Mouse (Mus musculus): Measurements from ENCODE around the gene Dhx34. TPM values are rescaled to one million over a fixed set of nuclear protein-coding genes. Genes with fewer than 3 reads are reported as not detected.
A peak's percentile ranks its signal among the peaks of the same experiment; 100 is the strongest.

Gene Dhx34
- total RNA-seq, 2 experiments from 2014 or later = 8.7 to 11.1 TPM

GRCm38 (mm10) chr7:16173146-16173545 lies 48.7 kb downstream of the Dhx34 start:
- no peak for DNase-seq
- intact Hi-C loops (cut with DNase I) = no loop called here

GRCm38 (mm10) chr7:16172586-16173140 lies 49.2 kb downstream of the Dhx34 start:
- DNase-seq = no peak
- intact Hi-C loops (cut with DNase I) = no loop called here

- intact Hi-C loops (cut with DNase I) = no loop called here
- no peak for DNase-seq
Observed at GRCm38 (mm10) chr7:16172141-16172581, 49.7 kb downstream of the Dhx34 start.

GRCm38 (mm10) chr7:16162036-16162435 lies 59.8 kb downstream of the Dhx34 start:
- no peak for DNase-seq
- intact Hi-C loops (cut with DNase I) = no loop called here

GRCm38 (mm10) chr7:16161302-16161701 lies 60.5 kb downstream of the Dhx34 start:
- DNase-seq = no peak
- intact Hi-C loops (cut with DNase I) = no loop called here

- intact Hi-C loops (cut with DNase I) = no loop called here
- DNase-seq = no peak
Observed at GRCm38 (mm10) chr7:16160702-16161101, 61.1 kb downstream of the Dhx34 start.

- no peak for DNase-seq
- intact Hi-C loops (cut with DNase I) = no loop called here
Observed at GRCm38 (mm10) chr7:16158735-16159134, 63.1 kb downstream of the Dhx34 start.

- intact Hi-C loops (cut with DNase I) = no loop called here
- no peak for DNase-seq
Observed at GRCm38 (mm10) chr7:16156105-16156714, 65.6 kb downstream of the Dhx34 start.

GRCm38 (mm10) chr7:16155132-16155872 lies 66.5 kb downstream of the Dhx34 start:
- peak; percentile 57 to 58 for DNase-seq
- intact Hi-C loops (cut with DNase I) = no loop called here

GRCm38 (mm10) chr7:16153522-16153921 lies 68.3 kb downstream of the Dhx34 start:
- intact Hi-C loops (cut with DNase I) = loop anchor here (2.0 to 5.0 kb wide), 2 partner anchors 55 to 171 kb away; partner anchors contain the start of gene Napa
- DNase-seq = peak; percentile 38 to 71

- DNase-seq = no peak
- intact Hi-C loops (cut with DNase I) = loop anchor here (5.0 kb wide), 1 partner anchor 168 kb away; no protein-coding TSS in a partner anchor
Observed at GRCm38 (mm10) chr7:16150191-16151145, 71.4 kb downstream of the Dhx34 start.

GRCm38 (mm10) chr7:16149241-16149640 lies 72.6 kb downstream of the Dhx34 start:
- intact Hi-C loops (cut with DNase I) = loop anchor here (5.0 kb wide), 1 partner anchor 33 kb away; no protein-coding TSS in a partner anchor

GRCm38 (mm10) chr7:16147643-16148042 lies 74.2 kb downstream of the Dhx34 start:
- intact Hi-C loops (cut with DNase I) = loop anchor here (5.0 kb wide), 1 partner anchor 35 kb away; no protein-coding TSS in a partner anchor
- peak; percentile 72 to 84 for DNase-seq

More at GRCm38 (mm10) chr7:16149241-16149640, 72.6 kb downstream of the Dhx34 start:
- no peak for DNase-seq

Other genes with a start within 250 kb of the Dhx34 start
- gene Bicra, start 174.1 kb downstream of the Dhx34 start, total RNA-seq (2021) = 1 to 10 TPM; 9.1 to 9.7 TPM
- gene Zfp541, start 160.2 kb downstream of the Dhx34 start, total RNA-seq (2021) = not detected
- gene Napa, start 123.6 kb downstream of the Dhx34 start, total RNA-seq (2021) = 10 to 100 TPM; 86.1 to 99.9 TPM
- 10 to 100 TPM; 24.9 to 28.0 TPM for gene Kptn, start 102.1 kb downstream of the Dhx34 start, total RNA-seq (2021)
- under 1 TPM; 0.63 to 0.84 TPM for gene Slc8a2, start 92.2 kb downstream of the Dhx34 start, total RNA-seq (2021)
- 1 to 10 TPM; 3.8 to 5.4 TPM for gene Meis3, start 46.9 kb downstream of the Dhx34 start, total RNA-seq (2021)
- 1 to 10 TPM in 1 of 2 experiments, under 1 TPM in 1; 0.93 to 1.1 TPM for gene C5ar2, start 22.1 kb upstream of the Dhx34 start, total RNA-seq (2021)
- 1 to 10 TPM; 5.2 to 5.8 TPM for gene C5ar1, start 37.5 kb upstream of the Dhx34 start, total RNA-seq (2021)
- gene Inafm1, start 51.6 kb upstream of the Dhx34 start, total RNA-seq (2021) = 10 to 100 TPM; 14.6 to 14.9 TPM
- gene Ccdc9, start 64.8 kb upstream of the Dhx34 start, total RNA-seq (2021) = 10 to 100 TPM; 32.1 to 39.4 TPM
- 1 to 10 TPM; 7.9 to 8.7 TPM for gene Bbc3, start 86.4 kb upstream of the Dhx34 start, total RNA-seq (2021)
- gene Sae1, start 165.8 kb upstream of the Dhx34 start, total RNA-seq (2021) = 10 to 100 TPM; 41.8 to 47.6 TPM
- 10 to 100 TPM; 29.5 to 30.1 TPM for gene Zc3h4, start 178.9 kb upstream of the Dhx34 start, total RNA-seq (2021)
- gene Tmem160, start 230.7 kb upstream of the Dhx34 start, total RNA-seq (2021) = 10 to 100 TPM; 85.0 to 86.8 TPM